Mouse (Mus musculus) forebrain, embryonic 12.5 days (tissue): Measurements from ENCODE around the gene Chkb. TPM values are rescaled to one million over a fixed set of nuclear protein-coding genes. Genes with fewer than 3 reads are reported as not detected.
"Not testable (repeated sequence)": the region's sequence is repeated elsewhere in the genome, so short reads cannot be mapped to it uniquely, and the experiment has no call there.

Source experiments
- ATAC-seq: fragments of 200-750 bp; cut with Nextera tagmentation; 2 replicates; pipeline ENCODE4 v1.8.0; 2017; ENCODE audit warnings: moderate TSS enrichment; ENCODE audit not compliant: low FRiP score
- H3K27ac ChIP-seq: fragments of 300-500 bp; sonication (generic); 2 replicates; pipeline ENCODE4 v1.5.1; 2016; ENCODE audit warnings: mild to moderate bottlenecking
- H3K27me3 ChIP-seq: fragments of 300-500 bp; sonication (generic); 2 replicates; pipeline ENCODE4 v1.6.1; 2016; ENCODE audit warnings: mild to moderate bottlenecking
- H3K36me3 ChIP-seq: fragments of 300-500 bp; sonication (generic); replicated peaks from 2 replicates; pipeline ENCODE4 v1.6.1; 2016; ENCODE audit warnings: mild to moderate bottlenecking
- H3K4me1 ChIP-seq: fragments of 300-500 bp; sonication (generic); 2 replicates; pipeline ENCODE4 v1.6.1; 2016
- H3K4me2 ChIP-seq: fragments of 300-500 bp; sonication (generic); 2 replicates; pipeline ENCODE4 v1.6.1; 2016; ENCODE audit warnings: mild to moderate bottlenecking, moderate library complexity
- H3K4me3 ChIP-seq: fragments of 300-500 bp; sonication (generic); replicated peaks from 2 replicates; pipeline ENCODE4 v1.5.1; 2016; ENCODE audit warnings: mild to moderate bottlenecking
- H3K9ac ChIP-seq: fragments of 300-500 bp; sonication (generic); 2 replicates; pipeline ENCODE4 v1.6.1; 2016; ENCODE audit warnings: mild to moderate bottlenecking
- H3K9me3 ChIP-seq: fragments of 300-500 bp; sonication (generic); 2 replicates; pipeline ENCODE4 v1.6.1; 2016
- WGBS: fragments of 180-500 bp; shearing (Covaris S2); methylation state at CpG from one replicate; pipeline ENCODE4 v1.1.7; 2016; 5-methylcytosine and 5-hydroxymethylcytosine counted together
- polyA plus RNA-seq: library from polyadenylated mRNA; unstranded; fragments of >200 nt; fragmentation: Nextera tagmentation; extraction: Ambion mirVana; gene quantifications from 2 replicates; pipeline ENCODE4 v1.2.1, GENCODE M21; 2016

Gene Chkb
- polyA plus RNA-seq, 1 experiment from 2014 or later, result 58.8 TPM

DNA sequence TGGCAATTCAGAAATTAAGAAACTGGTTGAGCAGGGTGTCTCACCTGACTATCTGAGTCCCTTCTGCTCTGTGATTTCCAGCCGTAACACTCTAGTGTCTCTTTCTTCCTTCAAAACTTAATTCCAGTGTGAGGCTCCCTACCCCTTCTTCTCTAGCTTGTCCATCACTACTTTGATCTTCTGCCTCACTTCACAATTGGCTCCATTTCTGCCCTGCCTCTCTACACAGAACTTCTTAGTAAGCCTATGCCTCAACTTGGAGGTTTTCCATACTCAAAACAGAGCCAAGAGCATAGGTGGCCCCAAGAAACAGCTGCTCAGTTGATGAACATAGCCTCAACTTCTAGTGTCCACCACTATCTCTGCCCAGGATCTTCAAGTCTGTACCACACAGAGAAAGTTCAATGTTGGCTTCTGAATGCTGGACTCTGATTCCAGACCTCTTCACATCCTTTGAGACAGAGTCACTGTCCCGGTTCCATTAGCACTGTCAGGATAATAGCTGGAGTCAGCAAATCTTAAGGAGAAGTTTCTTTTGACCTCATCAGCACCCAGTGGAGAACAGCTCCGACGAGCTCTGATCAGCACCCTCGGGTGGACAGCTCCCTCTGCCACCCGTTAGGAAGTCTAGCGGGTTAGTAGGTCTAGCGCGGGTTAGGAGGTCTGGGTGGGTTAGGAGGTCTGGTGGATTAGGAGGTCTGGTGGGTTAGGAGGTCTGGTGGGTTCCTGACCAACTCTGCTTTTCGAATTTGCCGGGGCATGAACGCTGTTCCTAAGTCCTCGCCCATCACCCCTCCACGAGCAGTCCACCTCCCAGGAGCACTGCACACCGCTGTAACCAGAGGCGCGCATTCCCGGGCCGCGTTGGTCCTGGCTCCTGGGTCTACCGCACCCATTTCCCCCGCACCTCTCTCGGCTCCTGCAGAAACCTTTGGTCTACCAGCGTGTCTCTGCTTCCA, 23.5 kb upstream of the Chkb start:
- H3K4me2 ChIP-seq, result peak overlapping the region; percentile 82
- peak; percentile 62 for ATAC-seq
- peak overlapping the region; percentile 85 for H3K4me3 ChIP-seq
- H3K9ac ChIP-seq, result peak overlapping the region; percentile 78
- no peaks in the 10 kb centered on the region for H3K9me3 ChIP-seq
- WGBS, result 5% methylated on average over 24 of the region's 24 CpGs
- H3K27ac ChIP-seq, result peak overlapping the region; percentile 74; the same call in 1 of the 2 replicates
- H3K4me1 ChIP-seq, result peaks cover 24% of the 10 kb centered on the region
- H3K27me3 ChIP-seq, result peaks cover 24% of the 10 kb centered on the region
- H3K36me3 ChIP-seq, result peaks cover 20% of the 10 kb centered on the region

DNA sequence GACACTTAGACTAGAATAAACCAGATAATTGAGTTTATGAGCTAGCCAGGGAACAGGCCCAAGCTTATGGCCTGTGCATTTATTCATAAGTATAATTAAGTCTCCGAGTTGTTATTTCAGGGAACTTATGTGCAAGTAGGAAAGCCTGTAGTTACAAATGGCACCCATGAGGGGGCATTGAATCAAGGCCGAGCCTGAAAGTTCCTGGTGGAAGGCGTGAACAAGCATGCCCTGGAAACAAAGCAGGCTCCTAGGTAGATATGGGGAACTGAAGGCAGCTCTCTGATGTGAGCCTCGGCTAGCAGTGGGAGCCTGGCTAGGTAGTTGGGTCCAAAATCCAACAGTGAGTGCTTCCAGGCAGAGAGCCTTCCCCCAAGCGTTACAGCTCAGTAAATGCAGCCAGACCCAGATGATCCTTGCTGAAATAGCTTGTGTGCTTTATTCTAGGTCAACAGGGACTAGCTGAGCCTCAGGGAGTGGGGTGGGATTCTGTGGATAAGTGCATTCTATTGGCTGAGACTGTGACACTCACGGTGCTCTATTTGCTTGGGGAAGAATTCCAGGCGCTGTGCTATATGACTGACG, 12.9 kb upstream of the Chkb start:
- WGBS, result 43% methylated on average over 8 of the region's 8 CpGs
- no peaks in the 10 kb centered on the region for H3K9me3 ChIP-seq
- H3K4me3 ChIP-seq, result no peak overlapping the region
- H3K9ac ChIP-seq, result no peak overlapping the region
- no peaks in the 10 kb centered on the region for H3K4me1 ChIP-seq
- H3K36me3 ChIP-seq, result no peaks in the 10 kb centered on the region
- ATAC-seq, result no peak
- H3K27me3 ChIP-seq, result no peaks in the 10 kb centered on the region
- no peak overlapping the region for H3K4me2 ChIP-seq
- H3K27ac ChIP-seq, result no peak overlapping the region

DNA sequence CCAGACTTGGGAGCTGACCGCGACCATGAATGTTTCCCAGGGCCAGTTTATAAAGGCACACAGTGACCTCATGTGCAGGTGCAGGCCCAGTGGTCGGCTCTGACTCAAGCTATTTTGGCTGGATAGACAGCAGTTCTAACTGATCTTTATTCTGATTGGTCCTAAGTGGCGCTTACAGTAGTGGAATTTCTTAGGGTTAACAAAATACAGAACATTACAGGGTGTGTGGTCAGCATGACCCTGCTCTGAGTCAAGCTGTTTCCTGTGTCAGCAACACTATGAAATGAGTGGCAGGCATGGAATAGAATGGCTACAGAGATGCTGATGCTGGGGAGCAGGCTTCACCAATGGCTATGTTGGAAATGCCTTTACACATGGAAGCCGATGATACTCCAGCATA, 6.2 kb upstream of the Chkb start:
- ATAC-seq, result no peak
- H3K9me3 ChIP-seq, result no peaks in the 10 kb centered on the region
- H3K9ac ChIP-seq, result no peak overlapping the region
- no peaks in the 10 kb centered on the region for H3K27me3 ChIP-seq
- H3K4me2 ChIP-seq, result no peak overlapping the region
- H3K4me3 ChIP-seq, result no peak overlapping the region
- H3K36me3 ChIP-seq, result no peaks in the 10 kb centered on the region
- no peaks in the 10 kb centered on the region for H3K4me1 ChIP-seq
- WGBS, result 90% methylated on average over 5 of the region's 5 CpGs
- no peak overlapping the region for H3K27ac ChIP-seq

DNA sequence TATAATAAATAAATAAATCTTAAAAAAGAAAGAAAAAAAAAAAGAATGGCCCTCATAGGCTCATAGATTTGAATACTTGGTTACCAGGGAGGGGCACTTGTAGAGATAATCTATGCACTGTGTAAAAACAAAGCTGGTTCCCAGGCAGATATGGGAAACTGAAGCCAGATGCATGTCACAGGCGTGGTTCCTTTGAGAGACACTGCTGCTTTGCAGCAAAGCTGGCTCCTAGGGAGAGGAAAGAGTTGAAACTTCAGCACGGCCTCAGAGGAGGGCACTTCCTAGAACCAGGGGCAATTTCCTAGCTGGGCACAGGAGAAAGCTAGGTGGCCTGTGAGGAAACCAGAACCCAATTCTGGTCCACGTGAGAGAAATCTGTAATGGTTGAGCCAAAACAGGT, 4.4 kb upstream of the Chkb start:
- Histone ChIP-seq H3K36me3 (no peaks in the 10 kb centered on the region), H3K27ac (no peak overlapping the region), H3K9me3 (no peaks in the 10 kb centered on the region), H3K9ac (no peak overlapping the region), H3K27me3 (no peaks in the 10 kb centered on the region), H3K4me1 (peaks cover 6% of the 10 kb centered on the region), H3K4me2 (no peak overlapping the region), H3K4me3 (no peak overlapping the region)
- no peak for ATAC-seq
- 64% methylated on average over 3 of the region's 3 CpGs for WGBS

DNA sequence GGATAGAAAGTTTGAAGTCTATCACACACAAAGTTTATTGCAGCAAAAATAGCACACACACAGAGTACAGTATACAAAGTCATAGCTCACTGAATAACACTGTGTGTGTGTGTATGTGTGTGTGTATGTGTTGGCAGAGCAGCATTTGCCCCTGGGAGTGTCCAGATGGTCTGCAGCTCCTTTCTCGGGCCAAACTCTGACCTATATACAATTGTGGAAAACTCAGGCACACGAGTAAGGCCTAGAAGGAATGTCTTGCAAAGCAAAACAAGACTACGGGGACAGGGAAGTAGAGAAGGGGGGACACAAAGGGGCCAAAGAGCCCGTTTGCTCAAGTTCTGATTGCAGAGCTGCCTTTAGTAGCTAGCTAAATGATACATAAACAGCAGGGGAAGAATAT, 3.2 kb upstream of the Chkb start:
- peaks cover 16% of the 10 kb centered on the region for H3K4me1 ChIP-seq
- WGBS, result 70% methylated on average over 4 of the region's 4 CpGs
- H3K27ac ChIP-seq, result no peak overlapping the region
- no peaks in the 10 kb centered on the region for H3K9me3 ChIP-seq
- no peak overlapping the region for H3K9ac ChIP-seq
- H3K4me2 ChIP-seq, result no peak overlapping the region
- no peaks in the 10 kb centered on the region for H3K36me3 ChIP-seq
- H3K27me3 ChIP-seq, result no peaks in the 10 kb centered on the region
- ATAC-seq, result no peak
- no peak overlapping the region for H3K4me3 ChIP-seq

DNA sequence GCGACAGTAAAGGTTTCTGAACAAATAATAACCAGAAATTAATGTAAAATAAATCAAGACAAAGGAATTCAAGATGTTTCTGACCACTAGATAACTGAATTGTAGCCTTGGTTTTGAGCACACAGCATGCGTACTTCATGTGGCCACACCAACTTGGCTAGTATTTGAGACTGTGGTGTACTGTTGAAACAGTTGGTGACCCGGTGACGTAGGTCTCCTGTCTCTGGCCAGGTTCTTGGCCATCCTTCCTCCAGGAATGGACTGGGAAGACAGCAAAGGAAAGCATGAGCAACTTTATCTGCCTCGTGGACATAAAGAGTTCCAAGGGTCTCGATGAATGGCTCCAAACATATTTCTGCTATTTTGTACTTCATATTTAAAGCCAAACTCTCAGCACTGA, 2.1 kb upstream of the Chkb start:
- WGBS, result 94% methylated on average over 6 of the region's 6 CpGs
- Histone ChIP-seq H3K4me2 (no peak overlapping the region), H3K27me3 (no peaks in the 10 kb centered on the region), H3K4me3 (no peak overlapping the region), H3K9me3 (no peaks in the 10 kb centered on the region), H3K27ac (no peak overlapping the region), H3K36me3 (peaks cover 10% of the 10 kb centered on the region), H3K4me1 (peaks cover 16% of the 10 kb centered on the region), H3K9ac (no peak overlapping the region)
- ATAC-seq, result no peak

DNA sequence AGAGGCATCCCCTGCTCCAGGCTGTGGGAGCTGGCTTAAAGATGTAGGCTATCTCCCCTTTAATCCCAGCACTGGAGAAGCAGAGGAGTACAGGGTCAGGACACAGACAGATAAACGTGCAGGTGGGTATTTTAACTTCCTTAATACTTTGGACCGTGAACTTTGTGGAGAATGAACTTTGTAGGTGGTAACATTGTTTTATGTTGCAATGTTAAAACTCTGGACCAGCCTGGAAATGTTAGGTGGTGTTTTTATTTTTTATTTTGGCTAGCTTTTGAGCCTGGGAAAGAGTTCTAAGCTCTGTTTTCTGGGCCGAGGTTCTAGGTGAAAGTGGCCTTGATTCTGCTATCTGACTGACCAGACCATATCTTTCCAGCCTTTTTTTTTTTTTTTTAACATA, 1.6 kb upstream of the Chkb start:
- H3K4me1 ChIP-seq, result peaks cover 16% of the 10 kb centered on the region
- H3K36me3 ChIP-seq, result peaks cover 16% of the 10 kb centered on the region
- no peak overlapping the region for H3K9ac ChIP-seq
- ATAC-seq, result no peak
- H3K27ac ChIP-seq, result no peak overlapping the region
- no peak overlapping the region for H3K4me2 ChIP-seq
- no peaks in the 10 kb centered on the region for H3K9me3 ChIP-seq
- H3K27me3 ChIP-seq, result no peaks in the 10 kb centered on the region
- 91% methylated on average over 3 of the region's 3 CpGs for WGBS
- H3K4me3 ChIP-seq, result no peak overlapping the region

DNA sequence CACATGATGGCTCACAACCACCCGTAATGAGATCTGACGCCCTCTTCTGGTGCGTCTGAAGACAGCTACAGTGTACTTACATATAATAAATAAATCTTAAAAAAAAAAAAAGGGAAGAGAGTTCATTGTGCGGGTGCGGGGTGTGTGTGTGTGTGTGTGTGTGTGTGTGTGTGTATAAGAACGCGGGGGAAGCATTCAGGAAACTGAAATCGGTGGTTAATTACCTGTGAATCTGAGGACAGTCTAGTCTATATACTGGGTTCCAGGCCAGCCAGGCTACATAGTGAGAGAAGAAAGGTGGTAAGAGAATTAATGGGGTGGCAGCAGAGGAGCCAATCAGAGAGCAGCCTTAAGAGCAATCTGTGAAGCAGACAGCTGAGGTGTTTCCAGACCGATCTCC, 1.1 kb upstream of the Chkb start:
- Histone ChIP-seq H3K4me1 (peaks cover 16% of the 10 kb centered on the region), H3K36me3 (peaks cover 21% of the 10 kb centered on the region)
- H3K4me3 ChIP-seq, ATAC-seq, H3K9me3 ChIP-seq, H3K27me3 ChIP-seq, H3K27ac ChIP-seq, H3K4me2 ChIP-seq, H3K9ac ChIP-seq: not testable (repeated sequence)
- 82% methylated on average over 9 of the region's 9 CpGs for WGBS

DNA sequence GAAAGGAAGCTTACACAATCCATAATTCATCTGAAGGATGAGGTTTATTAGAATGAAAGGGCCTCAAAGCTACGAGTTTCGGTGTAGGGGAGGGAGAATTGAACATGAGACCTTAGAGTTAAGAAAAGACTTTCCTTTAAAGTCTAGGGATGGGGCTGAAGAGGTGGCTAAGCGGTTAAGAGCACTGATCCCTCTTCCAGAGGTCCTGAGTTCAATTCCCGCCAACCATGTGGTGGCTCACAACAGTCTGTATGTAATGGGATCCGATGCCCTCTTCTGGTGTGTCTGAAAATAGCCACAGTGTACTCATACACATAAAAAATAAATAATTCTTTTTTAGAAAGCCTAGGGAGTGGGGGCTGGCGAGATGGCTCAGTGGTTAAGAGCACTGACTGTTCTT, 633 bp upstream of the Chkb start:
- Histone ChIP-seq H3K9ac (peak overlapping the region; percentile 70), H3K4me3 (peak overlapping the region; percentile 77), H3K36me3 (peaks cover 25% of the 10 kb centered on the region), H3K4me2 (peak overlapping the region; percentile 91), H3K4me1 (peaks cover 16% of the 10 kb centered on the region), H3K27me3 (no peaks in the 10 kb centered on the region), H3K9me3 (no peaks in the 10 kb centered on the region), H3K27ac (peak overlapping the region; percentile 91)
- 55% methylated on average over 6 of the region's 6 CpGs for WGBS
- ATAC-seq, result no peak

DNA sequence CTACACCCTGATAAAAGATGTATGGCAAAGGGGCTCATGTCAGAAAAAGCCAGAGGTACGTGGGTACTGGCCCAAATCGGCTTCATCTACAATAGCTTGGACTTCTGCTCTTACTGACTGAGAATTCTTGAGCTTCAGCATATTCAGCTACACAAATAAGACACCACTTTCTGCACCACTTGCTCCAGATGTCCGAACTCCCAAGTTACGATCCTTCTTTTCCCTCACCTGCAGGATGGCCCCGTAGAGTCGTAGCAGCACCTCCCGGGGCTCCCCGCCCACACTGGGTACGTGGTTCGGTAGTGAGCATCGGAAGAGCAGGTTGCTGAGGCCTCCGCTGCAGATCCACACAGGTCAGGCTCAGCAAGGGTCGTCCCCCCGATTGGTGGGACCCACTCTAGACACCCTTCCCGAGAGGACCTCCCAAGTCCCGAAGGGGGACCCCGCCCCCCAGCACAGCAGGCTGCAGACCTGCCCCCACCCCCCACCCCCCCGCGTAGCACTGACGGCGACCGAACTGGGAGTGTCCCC, 822 bp downstream of the Chkb start:
- Histone ChIP-seq H3K36me3 (peaks cover 25% of the 10 kb centered on the region), H3K4me3 (peak overlapping the region; percentile 77), H3K9ac (peak overlapping the region; percentile 70), H3K4me1 (peaks cover 16% of the 10 kb centered on the region), H3K27ac (peak overlapping the region; percentile 91; the same call in 1 of the 2 replicates), H3K27me3 (no peaks in the 10 kb centered on the region), H3K4me2 (peak overlapping the region; percentile 91), H3K9me3 (no peaks in the 10 kb centered on the region)
- 4% methylated on average over 22 of the region's 22 CpGs for WGBS
- peak; percentile 69 for ATAC-seq

DNA sequence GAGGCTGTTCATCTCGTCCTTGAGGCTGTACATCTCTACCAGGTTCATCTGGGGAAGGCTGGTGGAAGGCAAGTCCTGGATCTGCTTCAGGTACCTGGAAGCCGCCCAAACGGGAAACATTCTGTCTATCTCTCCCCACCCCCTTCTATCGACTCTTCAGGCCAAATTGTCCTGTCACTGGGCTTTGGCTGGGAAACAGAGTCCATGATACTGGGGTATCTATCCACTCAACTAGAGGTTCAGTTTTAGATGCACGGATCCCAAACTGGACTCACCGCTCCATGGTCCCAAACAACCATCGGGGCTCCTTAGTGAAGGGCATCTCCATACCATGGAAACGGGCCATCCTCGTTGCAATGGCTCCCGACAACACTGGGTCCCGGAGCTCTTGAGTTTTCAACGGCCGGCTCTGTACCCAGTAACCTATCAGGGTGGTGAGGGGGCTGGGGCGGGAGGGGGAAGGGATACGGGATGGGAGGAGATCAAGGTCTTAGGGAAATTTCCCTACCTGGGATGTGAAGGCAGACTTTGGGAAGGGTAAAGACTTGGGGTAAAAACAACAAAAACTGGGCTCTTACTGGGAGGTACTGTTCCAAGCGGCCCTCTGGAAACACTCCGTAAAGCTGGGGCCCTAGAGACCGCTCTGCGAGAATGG, 1.4 kb downstream of the Chkb start:
- Histone ChIP-seq H3K9ac (peak overlapping the region; percentile 70; the same call in 1 of the 2 replicates), H3K9me3 (no peaks in the 10 kb centered on the region), H3K27ac (no peak overlapping the region), H3K4me2 (peak overlapping the region; percentile 91), H3K36me3 (peaks cover 25% of the 10 kb centered on the region), H3K4me3 (peak overlapping the region; percentile 77), H3K27me3 (no peaks in the 10 kb centered on the region), H3K4me1 (peaks cover 16% of the 10 kb centered on the region)
- ATAC-seq, result no peak
- WGBS, result 80% methylated on average over 19 of the region's 19 CpGs

DNA sequence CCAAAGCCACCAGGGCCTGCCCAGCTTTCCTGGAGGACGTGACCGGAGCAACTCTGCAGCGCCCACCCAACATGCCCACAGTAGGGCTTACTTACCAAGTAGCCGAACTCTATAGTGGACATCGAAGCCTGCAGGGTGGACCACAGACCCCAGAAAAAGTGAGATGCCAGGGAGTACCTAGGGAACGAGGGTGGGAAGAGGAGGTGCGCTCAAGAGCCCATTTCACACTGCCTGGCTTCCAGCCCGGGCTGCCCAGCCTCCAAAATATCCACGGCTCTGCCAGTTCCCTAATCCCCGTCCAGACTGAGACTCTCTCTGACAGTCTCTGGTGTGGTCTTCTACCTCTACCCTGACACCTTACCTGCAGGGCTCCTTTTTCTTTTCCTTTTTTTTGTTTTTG, 3.0 kb downstream of the Chkb start:
- H3K27me3 ChIP-seq, result no peaks in the 10 kb centered on the region
- no peak overlapping the region for H3K27ac ChIP-seq
- no peak overlapping the region for H3K4me3 ChIP-seq
- no peak overlapping the region for H3K9ac ChIP-seq
- H3K4me2 ChIP-seq, result no peak overlapping the region
- H3K4me1 ChIP-seq, result peaks cover 16% of the 10 kb centered on the region
- H3K9me3 ChIP-seq, result no peaks in the 10 kb centered on the region
- 92% methylated on average over 10 of the region's 10 CpGs for WGBS
- H3K36me3 ChIP-seq, result peaks cover 25% of the 10 kb centered on the region
- no peak for ATAC-seq
